Mouse (Mus musculus) erythroblast, embryonic 14.5 days (primary cell): ENCODE data around the gene Rad23a.

ENCODE experiments used
- GATA1 ChIP-seq: IDR thresholded peaks from 2 replicates; pipeline ENCODE4 v1.6.1; 2012; ENCODE audit warnings: low read length, inconsistent platforms, mixed read lengths
- TAL1 ChIP-seq: IDR thresholded peaks from 3 replicates; pipeline ENCODE4 v1.6.1; 2012; ENCODE audit warnings: low read length, inconsistent platforms, mixed read lengths

- TF ChIP-seq GATA1 = no peak
- no peak for TF ChIP-seq TAL1
Observed at GRCm38 (mm10) chr8:84888280-84888679, 47.8 kb upstream of the Rad23a start.
